Mouse (Mus musculus): ENCODE measurements around the gene Vmn1r73. TPM values are rescaled to one million over a fixed set of nuclear protein-coding genes. Genes with fewer than 3 reads are reported as not detected.

Vmn1r73 gene
- polyA plus RNA-seq (2011; ENCODE audit: insufficient read depth, insufficient read length, low replicate concordance, missing spikeins): not detected in 2 replicates

GRCm38 (mm10) chr7:11729966-11730365 lies at the start of gene Vmn1r73:
Gene Vmn1r73 (plus strand): TSS chr7:11730266.
- TF ChIP-seq POLR2A (IDR thresholded peaks at IDR 0.05; ENCODE audit: borderline replicate concordance, control insufficient read depth, low read depth, low read length) (no peak), CTCF (IDR thresholded peaks at IDR 0.05; ENCODE audit: control insufficient read depth, insufficient read depth, low read length) (no peak)
- H3K4me1 ChIP-seq (ENCODE audit: control insufficient read depth, insufficient read depth, low read length): no peaks in the 10 kb centered on the region

More at GRCm38 (mm10) chr7:11729966-11730365, at the start of gene Vmn1r73:
- Histone ChIP-seq H3K27ac (ENCODE audit: control insufficient read depth, insufficient read depth, low read depth, low read length, poor library complexity) (no peak within 1 kb of the TSS), H3K4me3 (replicated peaks; ENCODE audit: control insufficient read depth, low read depth, low read length) (no peak within 1 kb of the TSS)
- WGBS: 85% methylated on average over 1 of the region's 1 CpGs

Other genes starting within 250 kb of the Vmn1r73 start
- gene Zscan4-ps2, start 216.0 kb upstream of the Vmn1r73 start, polyA plus RNA-seq (2011; ENCODE audit: insufficient read depth, insufficient read length, low replicate concordance, missing spikeins): not detected in 2 replicates
- not detected in 2 replicates for gene Zscan4-ps3, start 121.0 kb upstream of the Vmn1r73 start, polyA plus RNA-seq (2011; ENCODE audit: insufficient read depth, insufficient read length, low replicate concordance, missing spikeins)
- not detected in 2 replicates for gene Vmn1r72, start 50.1 kb upstream of the Vmn1r73 start, polyA plus RNA-seq (2011; ENCODE audit: insufficient read depth, insufficient read length, low replicate concordance, missing spikeins)
- not detected in 2 replicates for gene Vmn1r74, start 103.7 kb downstream of the Vmn1r73 start, polyA plus RNA-seq (2011; ENCODE audit: insufficient read depth, insufficient read length, low replicate concordance, missing spikeins)
- not detected in 2 replicates for gene Vmn1r75, start 144.4 kb downstream of the Vmn1r73 start, polyA plus RNA-seq (2011; ENCODE audit: insufficient read depth, insufficient read length, low replicate concordance, missing spikeins)
- gene Vmn1r76, start 207.9 kb downstream of the Vmn1r73 start, polyA plus RNA-seq (2011; ENCODE audit: insufficient read depth, insufficient read length, low replicate concordance, missing spikeins): not detected in 2 replicates

Measured in bone marrow, adult 2 months (tissue).